Mouse (Mus musculus) lung, postnatal 14 days (tissue): ENCODE data around the gene Kcnh4.

Experiments
- DNase-seq: peaks from one replicate; pipeline ENCODE4 v3.0.0; 2021

Kcnh4 gene

GRCm38 (mm10) chr11:100762831-100763230, 3.1 kb upstream of the Kcnh4 start, which contains the start of gene Hcrt:
TSS of gene Hcrt (minus strand) at chr11:100762931.
- no peak for DNase-seq

- DNase-seq = peak; percentile 86
Observed at GRCm38 (mm10) chr11:100761547-100762045, 1.9 kb upstream of the Kcnh4 start.

DNA sequence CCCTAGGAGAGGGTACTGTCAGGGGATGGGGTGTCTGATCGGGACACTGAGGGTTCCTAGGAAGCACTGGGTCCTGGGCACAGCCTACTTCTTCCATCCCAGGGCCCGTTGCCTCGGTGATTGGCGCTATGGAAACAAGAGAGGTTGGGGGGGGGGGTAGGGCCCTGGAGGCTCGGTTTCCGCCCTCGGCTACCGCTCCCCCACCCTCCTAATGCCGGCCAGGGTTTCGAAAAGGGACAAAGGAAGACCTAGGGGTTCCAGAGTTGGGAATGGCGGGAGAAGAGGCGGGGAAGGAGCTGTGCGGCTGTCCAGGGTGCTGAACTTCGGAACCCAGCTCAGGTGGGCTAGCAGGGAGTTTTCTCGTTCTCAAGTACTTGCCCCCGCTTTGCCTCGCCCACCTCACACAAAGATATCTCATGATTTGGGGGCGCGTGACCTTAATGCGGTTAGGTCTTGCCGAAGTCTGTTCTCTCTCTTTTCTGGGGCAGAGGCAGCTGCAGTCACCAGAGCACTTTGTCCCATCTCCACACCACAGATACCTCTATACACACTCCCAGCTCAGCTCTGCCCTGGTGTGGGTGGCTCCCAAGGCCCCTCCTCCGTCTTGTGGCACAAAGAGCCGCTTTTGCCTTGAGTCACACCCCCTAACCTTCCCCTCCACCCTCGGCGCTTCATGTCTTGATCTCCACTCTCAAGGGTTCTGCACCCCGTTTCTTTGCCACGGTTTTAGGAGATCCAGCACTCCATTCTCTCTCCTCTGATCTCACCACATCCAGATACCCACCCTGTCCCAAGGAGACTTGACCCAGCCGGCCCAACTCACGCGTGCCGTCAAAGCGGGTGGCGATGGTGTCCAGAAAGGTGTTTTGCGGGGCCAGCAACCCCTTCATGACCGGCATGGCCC, 783 bp downstream of the Kcnh4 start:
- DNase-seq = peak; percentile 67

- no peak for DNase-seq
Observed at GRCm38 (mm10) chr11:100757566-100757965, 2.2 kb downstream of the Kcnh4 start.

DNA sequence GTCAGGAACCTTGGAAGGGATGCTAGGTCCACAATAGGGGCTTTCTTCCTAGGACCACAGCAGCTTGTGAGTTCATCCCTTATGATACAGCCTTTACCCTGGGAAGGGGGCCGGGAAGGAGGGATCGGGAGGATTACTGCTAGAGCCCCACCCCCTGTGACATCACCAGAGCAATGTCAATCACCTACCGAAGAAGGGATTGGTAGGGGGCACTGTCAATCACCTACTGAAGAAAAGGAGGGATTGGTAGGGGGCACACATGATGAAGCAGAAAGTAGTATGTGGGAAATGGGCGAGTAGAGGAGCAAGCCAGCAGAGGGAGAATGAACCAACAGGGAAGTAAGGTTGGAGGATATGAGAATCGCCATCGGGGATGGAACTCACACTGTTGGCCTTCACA, 3.3 kb downstream of the Kcnh4 start:
- no peak for DNase-seq

GRCm38 (mm10) chr11:100754693-100755057, 5.1 kb downstream of the Kcnh4 start:
- no peak for DNase-seq

DNA sequence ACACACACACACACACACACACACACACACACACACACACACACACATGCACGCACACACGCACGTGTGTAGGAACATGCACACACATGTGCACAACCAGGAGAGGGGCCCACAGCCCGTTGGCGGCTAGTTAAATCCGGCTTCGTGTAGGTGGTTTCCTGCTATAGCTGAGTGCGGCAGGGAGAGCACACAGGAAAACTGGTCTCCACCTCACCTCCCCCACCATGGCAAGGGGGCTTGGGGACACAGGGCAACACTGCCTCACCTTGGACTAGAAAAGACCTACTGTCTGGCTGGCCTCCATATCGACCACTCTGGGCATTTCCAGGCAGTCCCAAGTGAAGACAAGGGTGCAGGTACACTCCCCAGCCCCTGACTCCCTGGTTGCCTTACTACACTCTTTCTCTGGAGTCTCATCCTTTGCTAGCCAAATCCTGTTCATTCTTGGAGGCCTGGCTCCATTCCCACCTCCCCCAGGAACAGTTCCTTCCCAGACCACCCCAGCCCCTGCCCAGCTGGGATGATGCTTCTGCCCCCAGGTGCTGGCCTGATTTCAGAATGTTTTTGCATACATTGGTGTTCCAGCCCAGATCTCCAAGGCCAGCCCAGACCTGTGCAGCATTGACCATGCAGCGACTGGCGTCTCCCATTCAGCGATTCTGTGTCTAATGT, 5.6 kb downstream of the Kcnh4 start:
- no peak for DNase-seq

- DNase-seq = no peak
Observed at GRCm38 (mm10) chr11:100752294-100752693, 7.4 kb downstream of the Kcnh4 start.

GRCm38 (mm10) chr11:100750127-100750526, 9.6 kb downstream of the Kcnh4 start:
- DNase-seq = no peak

DNA sequence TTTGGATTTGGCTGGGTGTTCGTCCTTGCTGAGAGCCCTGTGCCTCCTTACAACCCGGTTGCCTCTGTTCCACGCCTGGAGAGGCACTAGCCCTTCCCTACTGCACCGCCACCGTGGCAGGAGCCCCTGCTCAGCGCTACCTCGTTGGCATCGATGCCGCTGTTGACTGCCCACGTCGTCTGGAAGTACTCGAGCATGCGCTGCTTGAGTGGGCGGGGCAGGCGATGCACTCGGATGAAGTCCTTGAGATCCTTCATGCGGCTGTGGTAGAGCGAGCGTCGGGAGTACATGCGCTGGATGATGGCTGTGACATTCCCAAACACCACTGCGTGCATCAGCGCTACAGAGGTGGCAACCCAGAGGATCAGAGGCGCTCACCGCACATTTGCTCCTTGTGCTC, 10.3 kb downstream of the Kcnh4 start:
- DNase-seq = no peak

- DNase-seq = no peak
Observed at GRCm38 (mm10) chr11:100748620-100749019, 11.1 kb downstream of the Kcnh4 start.

DNA sequence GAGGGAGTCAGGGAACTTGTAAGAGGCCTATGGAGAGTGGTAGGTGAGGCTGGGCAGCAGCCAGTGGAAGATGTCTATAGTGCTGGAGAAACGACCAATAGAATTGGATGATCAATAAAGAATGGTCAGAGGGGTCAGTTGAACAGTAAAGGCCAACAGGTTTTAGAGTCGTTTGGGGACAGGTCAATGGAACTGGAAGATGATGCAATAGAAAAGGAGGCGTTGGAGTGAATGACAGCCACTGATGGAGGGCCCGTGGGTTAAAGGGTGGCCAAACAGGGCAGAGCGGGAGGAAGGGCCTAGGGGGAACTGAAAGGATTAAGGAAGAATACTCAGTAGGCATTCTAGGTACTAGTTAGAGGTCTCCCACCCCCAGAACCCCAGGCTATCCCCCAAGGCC, 12.6 kb downstream of the Kcnh4 start:
- DNase-seq = no peak

GRCm38 (mm10) chr11:100746546-100746945, 13.2 kb downstream of the Kcnh4 start:
- DNase-seq = no peak

DNA sequence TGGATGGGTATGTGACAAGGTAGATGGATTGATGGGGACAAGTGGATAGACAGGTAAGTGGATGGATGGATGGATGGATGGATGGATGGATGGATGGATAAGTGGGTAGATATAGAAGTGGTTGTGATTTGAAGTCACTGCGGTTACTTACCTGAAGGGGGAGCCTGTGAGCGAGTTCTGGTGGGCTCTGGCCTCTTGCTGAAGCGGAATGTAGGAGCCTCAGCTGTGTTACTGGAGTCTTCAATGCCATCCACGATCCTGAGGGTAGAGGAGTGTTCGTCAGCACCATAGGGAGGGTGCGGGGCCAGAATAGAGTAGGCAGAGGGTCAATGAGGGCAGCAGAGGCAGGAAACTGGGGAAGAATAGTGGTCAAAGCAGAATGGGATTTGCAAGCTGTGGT, 14.7 kb downstream of the Kcnh4 start:
- DNase-seq = peak; percentile 62

DNA sequence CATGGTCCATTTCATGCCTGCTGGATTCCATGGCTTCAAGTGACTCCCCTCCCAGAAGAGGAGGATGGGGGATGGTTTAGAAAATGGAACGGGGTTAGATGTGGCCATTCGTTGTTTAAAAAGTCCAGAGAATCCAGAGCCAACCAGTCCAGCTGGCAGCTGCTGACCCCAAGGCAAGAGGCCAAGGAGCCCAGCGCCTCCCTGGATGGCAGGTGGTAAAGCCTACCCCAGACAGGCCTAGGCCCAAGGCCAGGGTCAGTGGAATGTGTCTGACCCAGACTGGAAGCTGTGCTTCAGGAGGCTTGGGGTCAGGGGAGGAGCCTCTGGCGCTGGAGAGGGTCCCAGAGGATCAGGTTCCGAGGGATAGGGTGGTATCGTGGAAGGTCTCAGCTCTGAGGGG, 18.4 kb downstream of the Kcnh4 start:
- DNase-seq = no peak

- DNase-seq = no peak
Observed at GRCm38 (mm10) chr11:100738749-100739148, 21.0 kb downstream of the Kcnh4 start.

DNA sequence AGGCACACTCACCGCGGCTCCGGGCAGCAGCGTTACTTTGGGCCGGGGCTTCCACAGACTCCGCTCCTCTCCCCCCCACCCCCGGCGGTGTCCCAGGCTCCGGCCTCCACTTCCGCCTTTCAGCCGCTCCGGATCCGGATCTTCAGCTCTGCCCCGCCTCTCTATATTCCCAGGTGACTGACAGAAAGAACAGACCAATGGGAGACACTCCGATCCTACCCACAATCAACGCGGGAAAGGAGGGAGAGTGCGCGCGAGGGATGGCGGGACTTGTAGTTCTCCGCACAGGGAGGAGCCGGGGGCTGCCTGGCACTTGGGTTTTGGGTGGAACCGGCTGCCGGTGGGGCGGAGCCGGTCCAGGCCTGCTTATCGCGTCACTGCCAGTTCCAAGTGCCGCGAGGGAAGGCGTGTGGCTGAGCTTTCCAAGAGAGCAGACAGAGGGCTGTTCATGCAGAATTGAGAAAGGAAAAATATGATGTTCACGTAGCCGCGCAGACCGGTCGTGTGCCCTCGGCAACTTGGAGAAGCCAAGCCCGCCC, 21.6 kb downstream of the Kcnh4 start, which contains the start of gene Rab5c:
Gene Rab5c, minus strand, starts transcription at position 150 of the 539 bp plus-strand sequence.
- DNase-seq = peak; percentile 98

- DNase-seq = no peak
Observed at GRCm38 (mm10) chr11:100737105-100737733, 22.5 kb downstream of the Kcnh4 start.

DNA sequence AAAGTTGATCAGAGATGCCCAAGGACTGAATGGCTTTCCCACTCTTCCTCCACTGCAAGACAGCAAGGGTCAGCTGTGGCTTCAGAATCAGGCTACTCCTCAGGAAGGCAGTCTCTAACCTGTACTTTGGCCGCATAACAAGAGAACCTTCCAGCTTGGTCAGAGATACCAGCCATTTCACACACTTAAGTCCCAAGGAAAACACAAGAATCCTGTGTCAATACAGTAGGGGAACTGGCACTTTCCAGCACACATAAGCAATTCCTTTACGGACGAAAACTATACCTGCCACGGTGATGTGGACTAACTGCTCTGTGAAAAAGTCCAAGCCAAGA, 23.0 kb downstream of the Kcnh4 start:
- no peak for DNase-seq

DNA sequence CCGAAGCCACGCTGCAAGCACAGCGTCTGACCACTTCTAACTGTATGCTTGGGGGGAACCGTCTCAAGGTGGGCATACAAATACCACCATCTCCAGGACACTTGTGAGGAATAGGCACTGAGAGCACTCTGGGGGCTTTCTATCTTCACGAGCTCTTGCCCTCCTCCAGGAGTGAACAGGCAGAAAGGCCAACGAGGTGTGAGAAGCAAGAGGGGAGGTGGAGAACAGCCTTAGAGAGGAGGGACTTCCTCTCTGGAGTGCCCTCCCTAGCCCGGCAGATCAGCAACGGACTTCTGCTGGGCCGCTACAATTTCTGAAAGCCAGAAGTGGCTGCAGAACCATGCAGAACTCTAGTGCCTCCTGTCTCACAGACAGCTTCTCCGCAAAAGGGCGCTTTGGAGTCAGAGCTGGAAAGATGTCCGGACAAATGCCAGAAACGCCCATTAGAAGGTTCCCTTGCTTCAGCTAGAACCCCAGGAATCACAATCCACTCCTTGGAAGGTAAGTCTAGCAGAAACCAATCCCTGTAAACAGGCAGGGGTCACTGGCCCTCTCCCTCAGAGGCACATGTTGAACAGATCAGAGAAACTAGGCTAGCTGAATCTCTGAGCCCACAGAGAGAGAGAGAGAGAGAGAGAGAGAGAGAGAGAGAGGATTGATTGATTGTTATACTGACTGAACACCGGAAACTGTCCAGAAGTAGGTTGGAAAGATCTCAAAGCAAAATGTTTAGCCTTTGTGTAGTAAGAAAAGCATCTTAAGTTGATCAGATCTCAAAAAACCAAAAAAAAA, 23.6 kb downstream of the Kcnh4 start:
- no peak for DNase-seq

DNA sequence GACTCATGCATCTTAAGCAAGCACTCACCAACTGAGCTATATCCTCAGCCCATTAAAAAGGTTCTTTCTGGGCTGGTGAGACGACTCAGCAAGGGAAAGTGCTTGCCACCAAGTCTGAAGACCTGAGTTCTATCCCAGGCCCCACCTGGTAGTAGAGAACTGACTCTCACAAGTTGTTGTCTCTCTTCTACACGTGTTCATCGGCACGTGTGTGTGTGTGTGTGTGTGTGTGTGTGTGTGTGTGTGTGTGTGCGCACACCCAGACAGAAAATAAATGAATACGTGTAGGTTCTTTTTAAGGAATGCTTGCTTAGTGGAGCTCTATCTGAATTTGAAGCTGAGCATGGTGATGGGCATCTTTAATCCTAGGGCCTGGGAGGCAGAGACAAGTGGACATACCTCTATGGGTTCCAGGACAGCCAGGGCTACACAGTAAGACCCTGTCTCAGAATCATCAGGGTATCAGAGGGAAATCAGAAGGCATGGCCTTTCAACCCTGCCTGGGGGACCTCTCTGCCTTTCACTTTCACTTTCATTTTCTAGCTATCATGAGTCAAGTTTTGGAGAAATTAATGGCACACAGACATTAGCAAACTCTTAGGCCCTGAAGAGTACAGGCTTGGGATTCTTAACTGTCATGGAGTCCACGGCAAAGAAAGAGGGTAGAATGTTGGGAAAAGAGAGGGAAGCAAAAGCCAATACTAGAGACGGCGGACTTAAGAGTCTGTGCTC, 24.4 kb downstream of the Kcnh4 start:
- DNase-seq = no peak
